Mouse (Mus musculus) hindbrain, embryonic 12.5 days (tissue): ENCODE data around the gene Gmds. TPM values are rescaled to one million over a fixed set of nuclear protein-coding genes. Genes with fewer than 3 reads are reported as not detected.

ENCODE experiments used
- ATAC-seq: fragments of 200-750 bp; cut with Nextera tagmentation; 2 replicates; pipeline ENCODE4 v1.8.0; 2017; ENCODE audit warnings: moderate TSS enrichment; ENCODE audit not compliant: low FRiP score
- H3K27ac ChIP-seq: fragments of 300-500 bp; sonication (generic); 2 replicates; pipeline ENCODE4 v1.5.1; 2016; ENCODE audit warnings: mild to moderate bottlenecking
- H3K27me3 ChIP-seq: fragments of 300-500 bp; sonication (generic); 2 replicates; pipeline ENCODE4 v1.6.1; 2016; ENCODE audit warnings: mild to moderate bottlenecking
- H3K36me3 ChIP-seq: fragments of 300-500 bp; sonication (generic); 2 replicates; pipeline ENCODE4 v1.6.1; 2016; ENCODE audit warnings: mild to moderate bottlenecking
- H3K4me1 ChIP-seq: fragments of 300-500 bp; sonication (generic); 2 replicates; pipeline ENCODE4 v1.6.1; 2016
- H3K4me2 ChIP-seq: fragments of 300-500 bp; sonication (generic); replicated peaks from 2 replicates; pipeline ENCODE4 v1.6.1; 2016; ENCODE audit warnings: mild to moderate bottlenecking
- H3K4me3 ChIP-seq: fragments of 300-500 bp; sonication (generic); 2 replicates; pipeline ENCODE4 v1.5.1; 2016; ENCODE audit warnings: mild to moderate bottlenecking
- H3K9ac ChIP-seq: fragments of 300-500 bp; sonication (generic); 2 replicates; pipeline ENCODE4 v1.6.1; 2016; ENCODE audit warnings: mild to moderate bottlenecking, moderate library complexity
- H3K9me3 ChIP-seq: fragments of 300-500 bp; sonication (generic); replicated peaks from 2 replicates; pipeline ENCODE4 v1.6.1; 2016; ENCODE audit warnings: mild to moderate bottlenecking
- WGBS: fragments of 180-500 bp; shearing (Covaris S2); methylation state at CpG from one replicate; pipeline ENCODE4 v1.1.7; 2016; 5-methylcytosine and 5-hydroxymethylcytosine counted together
- polyA plus RNA-seq: library from polyadenylated mRNA; unstranded; fragments of >200 nt; fragmentation: Nextera tagmentation; extraction: Ambion mirVana; gene quantifications from 2 replicates; pipeline ENCODE4 v1.2.1, GENCODE M21; 2016

The Gmds gene
- polyA plus RNA-seq, 1 experiment from 2014 or later = 34.4 TPM

DNA sequence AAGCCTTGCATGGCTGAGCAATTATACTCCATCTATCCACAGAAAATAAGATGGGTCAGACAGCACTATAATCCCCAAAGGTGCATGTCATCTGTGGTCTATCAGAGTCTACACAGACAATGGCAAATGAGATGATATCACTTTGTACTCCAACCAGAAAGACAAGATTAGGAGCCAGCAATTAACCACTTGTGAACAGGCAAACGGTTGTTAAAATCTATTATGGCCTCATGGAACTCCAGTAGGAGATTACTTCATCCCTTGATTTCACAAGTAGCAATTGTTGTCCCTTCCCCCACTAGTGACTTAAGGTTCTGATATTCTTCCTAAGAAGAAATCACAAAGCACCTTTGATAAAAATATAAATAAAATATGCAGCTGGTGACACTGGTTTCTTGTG, 220.2 kb downstream of the Gmds start:
- Histone ChIP-seq H3K4me3 (no peak overlapping the region), H3K27me3 (no peaks in the 10 kb centered on the region), H3K9me3 (no peaks in the 10 kb centered on the region), H3K4me1 (no peaks in the 10 kb centered on the region), H3K27ac (no peak overlapping the region), H3K36me3 (no peaks in the 10 kb centered on the region), H3K9ac (no peak overlapping the region), H3K4me2 (no peak overlapping the region)
- 72% methylated on average over 1 of the region's 1 CpGs for WGBS
- no peak for ATAC-seq

DNA sequence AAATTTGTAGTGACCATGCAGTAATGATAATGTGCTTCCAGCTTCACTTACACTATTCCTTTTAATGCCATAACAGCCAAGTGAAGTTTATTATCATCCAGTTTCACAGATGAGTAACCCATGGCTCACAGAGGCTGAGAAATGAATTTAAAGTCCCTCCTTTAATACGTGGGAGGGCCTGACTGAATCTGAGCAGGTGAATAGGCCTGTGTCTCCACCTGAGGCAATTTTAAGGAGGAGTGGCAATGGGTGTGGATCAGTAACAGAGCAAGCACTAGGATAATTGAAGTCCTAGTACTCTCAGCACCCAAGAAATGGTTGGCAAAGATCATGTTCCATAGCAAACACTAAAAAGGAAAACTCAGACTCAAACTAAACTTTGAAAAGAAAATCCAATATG, 223.1 kb downstream of the Gmds start:
- Histone ChIP-seq H3K9ac (no peak overlapping the region), H3K9me3 (no peaks in the 10 kb centered on the region), H3K4me1 (no peaks in the 10 kb centered on the region), H3K36me3 (no peaks in the 10 kb centered on the region), H3K27me3 (no peaks in the 10 kb centered on the region), H3K27ac (no peak overlapping the region), H3K4me2 (no peak overlapping the region), H3K4me3 (no peak overlapping the region)
- WGBS = 71% methylated on average over 1 of the region's 1 CpGs
- no peak for ATAC-seq

DNA sequence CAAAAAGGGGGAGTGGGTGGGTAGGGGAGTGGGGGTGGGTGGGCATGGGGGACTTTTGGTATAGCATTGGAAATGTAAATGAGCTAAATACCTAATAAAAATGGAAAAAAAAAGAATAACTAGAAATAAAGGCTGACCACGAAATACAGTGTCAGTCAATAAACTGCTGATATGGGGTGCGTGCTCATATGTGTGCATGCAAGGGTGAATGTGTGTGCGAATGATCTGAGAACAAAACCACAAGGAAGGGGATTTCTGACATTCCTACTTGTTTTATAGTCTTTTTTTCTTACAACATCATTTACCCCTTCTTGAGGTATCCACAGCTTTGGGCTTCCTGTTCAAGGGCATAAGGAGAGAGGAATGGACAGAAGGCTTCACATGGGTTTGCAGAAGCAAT, 224.7 kb downstream of the Gmds start:
- H3K4me3 ChIP-seq = no peak overlapping the region
- no peak overlapping the region for H3K27ac ChIP-seq
- H3K4me1 ChIP-seq = no peaks in the 10 kb centered on the region
- H3K4me2 ChIP-seq = no peak overlapping the region
- ATAC-seq = no peak
- no peaks in the 10 kb centered on the region for H3K36me3 ChIP-seq
- no peaks in the 10 kb centered on the region for H3K9me3 ChIP-seq
- 94% methylated on average over 3 of the region's 3 CpGs for WGBS
- no peak overlapping the region for H3K9ac ChIP-seq
- H3K27me3 ChIP-seq = no peaks in the 10 kb centered on the region

DNA sequence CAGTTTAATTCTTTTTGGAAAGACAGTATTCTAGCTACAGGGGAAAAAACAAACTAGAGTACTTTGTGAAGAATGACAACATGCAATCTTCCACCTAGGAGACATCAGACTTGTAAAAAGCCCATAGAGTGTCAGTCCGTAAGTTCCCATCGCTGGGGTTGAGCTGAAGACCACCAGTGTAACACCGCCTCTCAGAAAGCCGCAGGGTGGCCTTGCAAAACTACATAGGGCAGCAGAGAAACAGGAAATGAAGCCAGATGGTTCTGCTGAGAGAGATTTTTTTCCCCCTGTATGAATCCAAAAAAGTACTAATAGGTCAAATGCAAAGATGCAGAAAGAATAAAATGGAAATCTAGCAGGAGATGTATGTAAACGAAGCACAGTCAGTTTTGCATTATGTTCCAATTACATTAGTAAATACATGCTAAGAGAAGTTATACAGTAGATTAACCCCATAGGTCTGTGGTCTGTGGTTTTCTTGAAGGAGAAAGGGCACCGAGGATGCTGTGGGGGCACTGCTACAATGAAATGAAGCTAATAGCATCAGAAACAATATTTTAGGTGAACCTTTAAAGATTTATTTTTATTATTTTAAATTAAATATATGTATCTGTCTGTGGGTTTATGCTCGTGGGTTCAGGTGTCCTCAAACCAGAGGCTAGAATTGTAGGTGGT, 250.1 kb downstream of the Gmds start:
- Histone ChIP-seq H3K9me3 (no peaks in the 10 kb centered on the region), H3K27me3 (no peaks in the 10 kb centered on the region), H3K27ac (no peak overlapping the region), H3K4me2 (no peak overlapping the region), H3K4me3 (no peak overlapping the region), H3K36me3 (no peaks in the 10 kb centered on the region), H3K4me1 (no peaks in the 10 kb centered on the region), H3K9ac (no peak overlapping the region)
- ATAC-seq = no peak
- 66% methylated on average over 7 of the region's 7 CpGs for WGBS

DNA sequence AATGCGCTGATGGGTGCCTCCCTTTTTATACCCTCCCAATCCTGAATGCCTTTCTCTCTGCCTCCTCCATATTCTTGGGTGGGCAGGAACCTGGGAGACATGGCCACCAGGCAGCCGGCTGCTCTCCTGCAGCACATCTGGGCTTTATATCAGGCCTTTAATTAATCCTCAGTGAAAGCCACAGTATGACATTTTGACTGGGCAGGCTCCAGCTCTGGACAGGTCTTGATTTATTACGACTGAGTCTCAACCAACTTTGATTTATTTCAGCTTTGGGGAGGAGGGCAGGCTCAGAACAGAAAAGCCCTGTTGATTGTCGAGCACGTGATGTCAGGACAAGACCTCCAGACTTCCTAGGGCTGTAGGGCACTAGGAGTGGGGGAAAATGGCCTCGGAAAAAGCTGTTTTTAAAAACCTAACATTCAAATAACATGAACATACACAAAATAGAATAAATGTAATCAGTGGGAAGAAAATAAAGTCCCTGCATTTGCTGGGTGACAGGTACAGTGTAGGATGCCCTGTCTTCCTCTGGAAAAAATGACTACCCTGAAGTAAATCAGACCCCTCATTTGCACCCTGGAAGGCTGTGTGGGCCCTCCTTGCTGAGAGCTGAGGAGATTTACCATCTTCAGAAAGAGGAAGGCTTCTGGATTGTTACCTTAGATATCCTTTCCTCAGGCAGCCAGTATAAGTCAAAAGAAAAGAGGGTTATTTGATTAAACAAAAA, 257.9 kb downstream of the Gmds start:
- no peaks in the 10 kb centered on the region for H3K27me3 ChIP-seq
- no peaks in the 10 kb centered on the region for H3K9me3 ChIP-seq
- no peak overlapping the region for H3K4me3 ChIP-seq
- no peaks in the 10 kb centered on the region for H3K36me3 ChIP-seq
- H3K4me2 ChIP-seq = no peak overlapping the region
- no peak overlapping the region for H3K9ac ChIP-seq
- peak; percentile 26; the same call in 1 of the 2 replicates for ATAC-seq
- H3K4me1 ChIP-seq = 0 out of 2 replicates have a peak, but pooled peaks cover 2% of the 10 kb centered on the region
- H3K27ac ChIP-seq = no peak overlapping the region
- WGBS = 48% methylated on average over 6 of the region's 6 CpGs

DNA sequence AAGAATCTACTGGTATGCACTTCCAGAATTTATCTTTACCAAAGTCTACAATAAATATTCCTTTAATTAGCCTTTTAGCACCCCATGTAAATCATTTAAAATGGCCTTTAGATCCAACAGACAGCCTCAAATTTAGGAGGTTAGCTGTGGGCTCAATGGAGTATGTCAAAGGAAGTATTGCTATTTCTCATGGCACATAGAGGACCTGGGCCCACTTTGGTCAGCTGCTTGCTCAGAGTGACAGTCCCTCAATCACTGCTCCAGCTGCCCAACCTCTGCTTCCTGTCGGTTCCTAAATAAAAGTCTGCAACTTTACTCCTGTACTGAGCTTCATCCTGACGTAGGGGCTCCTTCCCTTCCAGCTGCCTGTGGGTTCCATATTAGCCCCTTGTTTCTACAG, 264.9 kb downstream of the Gmds start:
- 50% methylated on average over 2 of the region's 2 CpGs for WGBS
- ATAC-seq = no peak
- H3K9me3 ChIP-seq = no peaks in the 10 kb centered on the region

DNA sequence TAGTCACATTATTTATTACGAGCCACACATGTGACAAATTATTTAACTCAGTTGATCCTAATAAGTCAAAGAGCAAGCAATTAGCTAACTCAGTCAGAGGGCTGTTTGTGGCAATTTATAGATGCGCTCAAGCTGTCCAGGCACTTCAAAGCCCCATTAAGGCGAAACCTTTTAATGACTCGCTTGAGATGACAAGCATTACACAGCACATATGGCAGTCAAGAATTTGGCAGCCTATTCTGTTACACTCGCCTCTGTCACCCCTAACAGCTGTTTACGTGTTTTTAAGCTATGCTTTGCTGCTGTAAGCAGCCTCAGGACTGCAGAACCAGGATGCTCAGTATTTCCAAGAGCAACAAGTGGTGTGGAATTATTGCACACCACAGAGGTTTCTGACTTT, 283.2 kb downstream of the Gmds start:
- no peak overlapping the region for H3K4me3 ChIP-seq
- 48% methylated on average over 6 of the region's 6 CpGs for WGBS
- ATAC-seq = 0 out of 2 replicates have a peak, but pooled peaks have one; percentile 56
- no peaks in the 10 kb centered on the region for H3K27me3 ChIP-seq
- no peak overlapping the region for H3K27ac ChIP-seq
- H3K4me1 ChIP-seq = no peaks in the 10 kb centered on the region
- no peaks in the 10 kb centered on the region for H3K36me3 ChIP-seq
- no peak overlapping the region for H3K9ac ChIP-seq
- no peak overlapping the region for H3K4me2 ChIP-seq
- H3K9me3 ChIP-seq = no peaks in the 10 kb centered on the region

More for the DNA sequence above, 264.9 kb downstream of the Gmds start:
- Histone ChIP-seq H3K4me3 (no peak overlapping the region), H3K4me2 (no peak overlapping the region), H3K27me3 (no peaks in the 10 kb centered on the region), H3K9ac (no peak overlapping the region), H3K4me1 (no peaks in the 10 kb centered on the region), H3K36me3 (no peaks in the 10 kb centered on the region), H3K27ac (no peak overlapping the region)

- Histone ChIP-seq H3K27me3 (no peaks in the 10 kb centered on the region), H3K36me3 (no peaks in the 10 kb centered on the region), H3K4me1 (no peaks in the 10 kb centered on the region), H3K9me3 (no peaks in the 10 kb centered on the region), H3K27ac (no peak overlapping the region), H3K4me2 (no peak overlapping the region), H3K9ac (no peak overlapping the region), H3K4me3 (no peak overlapping the region)
- ATAC-seq = no peak
Measured at GRCm38 (mm10) chr13:32053587-32053986, 285.0 kb downstream of the Gmds start.

GRCm38 (mm10) chr13:32047980-32048959, 290.3 kb downstream of the Gmds start:
- no peaks in the 10 kb centered on the region for H3K9me3 ChIP-seq
- ATAC-seq = no peak
- 65% methylated on average over 6 of the region's 6 CpGs for WGBS

DNA sequence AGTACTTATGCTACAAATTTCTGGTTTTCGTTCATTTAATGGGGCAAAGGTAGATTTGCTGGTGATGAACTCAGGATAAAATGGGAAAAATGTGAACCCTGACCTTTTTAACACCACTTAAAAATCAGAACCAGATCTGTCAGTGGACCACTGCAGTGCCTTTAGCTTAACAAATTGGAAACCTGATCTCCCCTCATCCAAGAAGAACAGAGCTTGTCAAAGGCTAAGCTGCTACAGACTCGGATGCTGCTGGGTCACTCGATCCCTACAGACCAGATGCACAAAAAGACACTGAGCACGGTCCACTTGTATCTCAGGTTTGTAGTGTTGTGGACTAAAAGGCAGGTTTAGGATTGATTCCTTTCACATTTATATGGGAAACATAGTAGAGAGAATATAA, 291.6 kb downstream of the Gmds start:
- H3K36me3 ChIP-seq = no peaks in the 10 kb centered on the region
- H3K4me3 ChIP-seq = no peak overlapping the region
- H3K4me1 ChIP-seq = no peaks in the 10 kb centered on the region
- no peaks in the 10 kb centered on the region for H3K27me3 ChIP-seq
- no peak overlapping the region for H3K4me2 ChIP-seq
- WGBS = 43% methylated on average over 4 of the region's 4 CpGs
- no peak overlapping the region for H3K9ac ChIP-seq
- ATAC-seq = no peak
- H3K27ac ChIP-seq = no peak overlapping the region
- no peaks in the 10 kb centered on the region for H3K9me3 ChIP-seq

More at GRCm38 (mm10) chr13:32047980-32048959, 290.3 kb downstream of the Gmds start:
- Histone ChIP-seq H3K9ac (no peak overlapping the region), H3K36me3 (no peaks in the 10 kb centered on the region), H3K27ac (peak overlapping the region; percentile 1; the same call in 1 of the 2 replicates), H3K4me2 (no peak overlapping the region), H3K4me3 (no peak overlapping the region), H3K27me3 (no peaks in the 10 kb centered on the region), H3K4me1 (no peaks in the 10 kb centered on the region)

GRCm38 (mm10) chr13:32042748-32043147, 295.8 kb downstream of the Gmds start:
- WGBS = 74% methylated on average over 2 of the region's 2 CpGs
- no peak for ATAC-seq
- H3K27me3 ChIP-seq = no peaks in the 10 kb centered on the region
- H3K9me3 ChIP-seq = no peaks in the 10 kb centered on the region
- H3K27ac ChIP-seq = no peak overlapping the region
- no peak overlapping the region for H3K9ac ChIP-seq
- H3K4me3 ChIP-seq = no peak overlapping the region
- H3K4me1 ChIP-seq = no peaks in the 10 kb centered on the region
- no peak overlapping the region for H3K4me2 ChIP-seq
- H3K36me3 ChIP-seq = no peaks in the 10 kb centered on the region

DNA sequence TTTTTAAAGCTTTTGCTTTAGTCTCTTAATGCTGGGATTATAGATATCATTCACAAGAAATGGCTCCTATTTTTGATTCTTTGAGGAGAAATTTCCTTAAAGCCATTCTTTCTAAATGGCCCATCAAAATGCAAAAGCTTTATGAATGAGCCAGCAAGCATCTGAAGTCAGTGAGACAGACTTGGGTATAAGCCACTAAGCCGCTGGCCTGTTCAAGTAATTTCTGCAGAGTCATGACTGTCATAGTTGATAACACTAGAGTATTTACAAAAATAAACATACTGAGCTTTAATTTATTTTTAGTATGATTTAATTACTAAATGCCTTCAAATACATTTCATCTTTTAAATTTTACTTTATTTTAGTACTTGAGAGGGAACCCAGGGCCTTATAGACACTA, 297.7 kb downstream of the Gmds start:
- 98% methylated on average over 1 of the region's 1 CpGs for WGBS
- H3K4me1 ChIP-seq = no peaks in the 10 kb centered on the region
- H3K9ac ChIP-seq = no peak overlapping the region
- H3K27ac ChIP-seq = no peak overlapping the region
- H3K9me3 ChIP-seq = no peaks in the 10 kb centered on the region
- no peak for ATAC-seq
- no peaks in the 10 kb centered on the region for H3K36me3 ChIP-seq
- no peak overlapping the region for H3K4me3 ChIP-seq
- no peak overlapping the region for H3K4me2 ChIP-seq
- no peaks in the 10 kb centered on the region for H3K27me3 ChIP-seq
